Mouse (Mus musculus) ES-E14 (cell line): ENCODE measurements around the gene Eci2.
"Not testable (repeated sequence)": the region's sequence is repeated elsewhere in the genome, so short reads cannot be mapped to it uniquely, and the experiment has no call there.

Experiments used
- CHD2 ChIP-seq: IDR thresholded peaks from 2 replicates; pipeline ENCODE4 v1.6.1; 2014; ENCODE audit warnings: mild to moderate bottlenecking, low read depth, low read length, inconsistent platforms
- HCFC1 ChIP-seq: IDR thresholded peaks from 2 replicates; pipeline ENCODE4 v1.6.1; 2012; ENCODE audit warnings: low read length, inconsistent platforms, borderline replicate concordance; ENCODE audit not compliant: insufficient read depth
- ZC3H11A ChIP-seq: IDR thresholded peaks from 2 replicates; pipeline ENCODE4 v1.6.1; 2012; ENCODE audit warnings: low read depth, mild to moderate bottlenecking, inconsistent platforms, low read length, borderline replicate concordance

DNA sequence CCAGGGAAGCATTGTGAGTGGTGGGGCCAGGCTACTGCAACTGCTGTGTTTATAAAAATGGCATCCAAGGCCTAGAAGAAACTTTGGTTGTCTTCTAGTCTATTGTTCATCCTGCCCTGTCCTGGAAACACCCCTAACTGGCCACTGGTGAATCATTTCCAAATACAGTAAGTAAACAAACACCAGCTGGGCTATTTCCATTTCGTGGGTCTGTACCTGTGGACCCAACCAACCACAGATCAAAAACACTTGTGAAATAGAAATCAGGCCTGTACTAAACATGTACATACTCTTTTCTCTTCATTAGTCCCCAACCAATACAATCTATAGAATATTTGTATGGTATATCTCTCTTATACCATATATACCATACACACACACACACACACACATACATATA, 3.5 kb downstream of the Eci2 start:
- TF ChIP-seq ZC3H11A, CHD2, HCFC1: not testable (repeated sequence)
